Mouse (Mus musculus) bone marrow macrophage, adult 2 months (primary cell): Measurements from ENCODE around the gene Dnajc6.

Source experiments
- CTCF ChIP-seq: IDR thresholded peaks from 2 replicates; pipeline ENCODE4 v1.5.1; 2012; ENCODE audit warnings: low read depth, mild to moderate bottlenecking, low read length, moderate library complexity
- POLR2A ChIP-seq: IDR thresholded peaks from 2 replicates; pipeline ENCODE4 v1.6.1; 2012; ENCODE audit warnings: mild to moderate bottlenecking, low read depth, low read length, borderline replicate concordance

- TF ChIP-seq CTCF, result no peak
- no peak for TF ChIP-seq POLR2A
These were observed 144.2 kb downstream of the Dnajc6 start for GRCm38 (mm10) chr4:101640631-101641030.
